Mouse (Mus musculus): ENCODE results near the gene Erbb2. TPM values are rescaled to one million over a fixed set of nuclear protein-coding genes. Genes with fewer than 3 reads are reported as not detected.
"Not testable (repeated sequence)": the region's sequence is repeated elsewhere in the genome, so short reads cannot be mapped to it uniquely, and the experiment has no call there.

Gene Erbb2
- 1 to 10 TPM; 2.4 TPM for total RNA-seq (2021)

DNA sequence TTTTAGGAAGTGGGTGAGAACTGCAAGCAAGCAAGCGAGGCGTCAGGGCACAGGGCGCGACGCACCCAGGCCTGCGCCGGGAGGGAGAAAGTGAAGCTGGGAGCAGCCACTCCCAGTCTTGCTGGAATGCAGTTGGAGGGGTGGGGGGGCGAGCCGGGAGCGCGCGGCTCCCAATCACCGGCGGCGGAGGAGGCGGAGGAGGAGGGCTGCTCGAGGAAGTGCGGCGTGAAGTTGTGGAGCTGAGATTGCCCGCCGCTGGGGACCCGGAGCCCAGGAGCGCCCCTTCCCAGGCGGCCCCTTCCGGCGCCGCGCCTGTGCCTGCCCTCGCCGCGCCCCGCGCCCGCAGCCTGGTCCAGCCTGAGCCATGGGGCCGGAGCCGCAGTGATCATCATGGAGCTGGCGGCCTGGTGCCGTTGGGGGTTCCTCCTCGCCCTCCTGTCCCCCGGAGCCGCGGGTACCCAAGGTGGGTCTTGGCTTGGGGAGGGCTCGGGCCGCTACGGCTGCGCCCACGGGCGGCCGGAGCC is at the start of gene Erbb2:
Erbb2 (plus strand) TSS at position 198 of the 524 bp plus-strand sequence.
- DNase-seq (ENCODE audit: extremely low spot score in 1 of 2, low spot score in 2 of 2): peak in 1 of 2 experiments; percentile 76
- intact Hi-C loops (cut with DNase I): no loop called here

DNA sequence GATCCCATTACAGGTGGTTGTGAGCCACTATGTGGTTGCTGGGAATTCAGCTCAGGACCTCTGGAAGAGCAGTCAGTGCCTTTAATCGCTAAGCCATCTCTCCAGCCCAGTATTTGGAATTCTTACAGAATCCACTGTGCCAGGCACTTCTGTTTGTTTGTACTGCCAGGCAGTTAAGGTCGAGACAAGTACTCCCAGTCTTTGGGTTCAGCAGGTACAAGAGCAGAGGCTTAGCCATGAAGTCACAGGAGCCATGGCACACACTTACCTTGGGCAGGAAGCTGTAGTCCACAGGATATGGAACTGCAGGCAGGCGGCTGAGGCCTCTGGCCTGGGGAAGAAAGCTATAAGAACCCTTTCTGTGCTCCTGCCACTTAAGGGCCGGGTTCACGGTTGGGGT is 48.5 kb upstream of the Erbb2 start:
- intact Hi-C loops (cut with DNase I): no loop called here
- DNase-seq (ENCODE audit: extremely low spot score in 1 of 2, low spot score in 2 of 2): no peak

DNA sequence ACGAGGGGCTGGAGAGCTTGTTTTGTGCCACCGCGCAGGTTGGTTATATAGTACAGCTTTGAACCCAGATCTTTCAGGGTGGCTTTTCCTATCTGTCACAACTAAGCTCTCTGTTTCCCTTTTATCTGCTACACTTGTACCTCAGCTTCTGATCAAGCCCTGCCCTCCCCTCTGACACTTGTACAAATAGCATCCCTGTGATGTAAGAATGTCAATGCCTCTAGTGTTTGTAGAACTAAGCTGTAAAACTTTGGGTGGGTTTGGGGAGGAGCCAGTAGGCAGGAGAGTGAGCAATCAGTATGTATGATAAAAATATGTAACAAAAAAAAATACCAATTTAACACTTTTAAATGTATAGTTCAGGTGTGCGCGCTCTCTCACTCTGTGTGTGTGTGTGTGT is 47.9 kb upstream of the Erbb2 start:
- intact Hi-C loops (cut with DNase I): no loop called here
- DNase-seq (ENCODE audit: extremely low spot score in 1 of 2, low spot score in 2 of 2): no peak

DNA sequence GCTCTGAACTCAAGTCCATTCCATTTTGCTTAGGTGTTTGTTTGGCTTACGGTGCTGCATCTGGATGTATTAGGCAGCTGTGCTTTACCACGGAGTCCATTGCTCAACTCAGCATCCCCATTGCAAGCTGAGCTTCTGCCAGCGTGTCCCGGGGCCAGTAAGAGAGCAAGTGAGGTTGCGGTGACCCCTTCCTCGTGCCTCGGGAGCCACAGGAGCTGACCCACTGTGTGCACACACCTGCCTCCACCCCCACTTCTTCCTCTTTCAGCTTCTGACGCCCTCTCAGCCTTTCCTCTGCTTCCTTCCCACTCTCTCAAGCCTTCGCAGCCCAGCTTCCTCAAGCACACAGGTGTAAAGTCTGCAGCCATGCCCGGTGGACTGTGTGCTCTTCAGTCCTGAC is 46.0 kb upstream of the Erbb2 start:
- intact Hi-C loops (cut with DNase I): no loop called here
- no peak for DNase-seq (ENCODE audit: extremely low spot score in 1 of 2, low spot score in 2 of 2)

DNA sequence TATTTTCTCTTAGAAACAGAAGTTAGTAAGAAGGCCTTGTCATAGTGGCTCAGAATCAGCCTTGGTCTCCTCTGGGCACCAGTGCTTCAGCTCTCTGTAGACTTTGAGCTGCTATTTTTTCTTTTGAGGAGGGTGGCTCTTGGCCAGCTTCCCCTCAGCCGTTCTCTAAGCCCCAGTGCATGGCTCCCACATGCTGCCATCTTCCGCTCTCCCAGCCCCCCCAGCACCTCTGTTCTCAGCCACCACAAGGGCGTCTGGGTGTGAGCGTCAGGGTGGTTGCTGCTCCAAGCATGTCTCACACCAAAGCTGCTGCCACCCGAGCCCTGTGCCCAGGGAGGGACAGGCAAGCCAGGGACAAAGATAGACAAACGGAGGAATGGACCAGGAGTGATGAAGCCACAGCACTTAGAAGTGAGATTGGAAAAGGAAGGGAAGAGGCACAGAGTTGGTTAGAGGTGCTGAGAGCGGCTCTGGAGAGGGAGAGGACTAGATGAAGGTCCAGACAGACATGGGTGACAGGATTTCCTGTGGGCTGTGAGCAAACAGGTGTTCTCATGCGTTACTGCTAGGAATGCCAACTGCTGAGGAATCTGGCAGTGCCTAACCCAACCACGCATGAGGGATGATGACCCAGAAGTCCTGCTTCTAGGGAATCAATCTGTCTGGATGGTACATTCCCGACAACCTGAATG is 45.0 kb upstream of the Erbb2 start:
- intact Hi-C loops (cut with DNase I): no loop called here
- DNase-seq (ENCODE audit: extremely low spot score in 1 of 2, low spot score in 2 of 2): peak; percentile 48 to 58

DNA sequence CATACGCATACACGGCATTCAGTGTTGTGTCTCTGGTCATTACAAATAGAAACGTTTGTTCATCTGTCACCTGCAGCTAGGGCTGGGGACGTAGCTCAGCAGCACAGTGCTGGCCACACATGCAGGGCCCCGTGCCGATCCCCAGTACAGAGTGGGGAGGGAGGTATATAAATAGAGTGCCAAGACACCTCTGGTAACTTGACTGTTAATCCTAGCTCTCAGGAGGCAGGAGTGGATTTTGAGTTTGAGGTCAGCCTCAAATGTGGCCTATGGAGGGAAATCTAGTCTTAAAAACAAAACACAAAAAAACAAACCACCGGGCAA is 44.4 kb upstream of the Erbb2 start:
- no peak for DNase-seq (ENCODE audit: extremely low spot score in 1 of 2, low spot score in 2 of 2)
- intact Hi-C loops (cut with DNase I): no loop called here

DNA sequence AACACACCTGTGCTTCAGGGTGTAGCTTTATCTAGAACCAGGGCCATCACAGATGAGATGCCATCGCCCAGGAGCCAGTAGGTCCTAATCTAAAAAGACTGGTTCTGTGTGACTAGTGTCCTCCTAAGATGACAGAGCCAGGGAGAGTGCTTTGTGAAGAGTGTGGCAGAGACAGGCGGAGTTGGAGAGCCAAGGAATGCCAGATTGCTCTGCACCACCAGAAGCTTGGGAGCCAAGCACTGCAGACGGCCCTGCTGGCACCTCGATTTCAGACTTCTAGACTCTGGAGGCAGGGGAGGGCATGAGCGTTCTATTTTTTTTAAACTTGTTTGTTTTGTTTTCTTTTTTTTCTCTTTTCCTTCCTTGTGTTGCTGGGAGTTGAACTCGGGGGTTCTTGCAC is 42.9 kb upstream of the Erbb2 start:
- intact Hi-C loops (cut with DNase I): no loop called here
- DNase-seq (ENCODE audit: extremely low spot score in 1 of 2, low spot score in 2 of 2): no peak

DNA sequence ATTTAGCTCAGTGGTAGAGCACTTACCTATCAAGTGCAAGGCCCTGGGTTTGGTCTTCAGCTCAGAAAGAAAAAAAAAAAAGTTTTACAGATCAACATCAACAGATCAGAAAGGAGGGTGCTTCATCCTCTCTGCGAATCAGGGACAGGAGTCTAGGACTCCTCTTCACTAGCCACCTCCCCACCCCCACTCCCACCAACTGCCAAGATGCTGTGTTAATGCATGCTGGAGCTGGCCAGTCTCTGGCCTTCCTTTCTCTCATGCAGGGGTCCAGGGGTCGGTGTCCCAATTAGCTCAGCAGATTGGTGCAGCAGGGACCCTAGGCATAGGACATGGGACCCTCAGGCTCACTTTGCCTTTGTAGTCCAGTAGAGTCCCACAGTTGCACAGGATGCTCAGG is 41.7 kb upstream of the Erbb2 start:
- DNase-seq (ENCODE audit: extremely low spot score in 1 of 2, low spot score in 2 of 2): no peak
- intact Hi-C loops (cut with DNase I): no loop called here

DNA sequence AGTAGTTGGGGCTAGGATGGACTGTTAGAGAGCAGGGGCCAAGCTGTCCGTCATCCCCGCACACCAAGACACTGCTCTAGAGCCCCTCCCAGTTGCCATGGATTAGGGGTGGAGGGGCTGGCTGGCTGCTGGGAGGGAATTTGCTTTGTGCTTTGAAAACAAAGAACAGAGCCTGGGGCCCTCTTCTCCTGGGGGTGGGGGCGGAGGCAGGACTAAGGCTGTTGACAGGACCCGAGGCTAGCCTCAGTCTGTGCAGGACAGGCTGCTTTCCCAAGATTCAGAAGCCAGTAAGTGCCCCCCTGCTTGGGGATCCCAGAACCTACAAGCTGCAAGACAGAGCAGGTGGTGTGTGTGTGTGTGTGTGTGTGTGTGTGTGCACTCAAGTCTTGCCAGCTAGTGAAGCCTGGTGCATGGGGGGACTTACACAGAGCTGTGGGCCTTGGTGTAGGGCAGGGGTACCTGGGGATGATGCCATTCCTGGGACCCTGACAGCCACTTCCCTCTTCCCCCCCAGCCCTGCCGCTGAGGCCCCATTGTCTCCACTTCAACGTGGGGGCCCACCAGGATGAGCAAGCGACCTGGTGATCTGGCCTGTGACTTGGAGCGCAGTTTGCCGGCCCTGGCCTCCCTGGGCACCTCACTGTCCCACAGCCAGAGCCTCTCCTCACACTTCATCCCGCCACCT is 40.6 kb upstream of the Erbb2 start:
- no peak for DNase-seq (ENCODE audit: extremely low spot score in 1 of 2, low spot score in 2 of 2)
- intact Hi-C loops (cut with DNase I): no loop called here

DNA sequence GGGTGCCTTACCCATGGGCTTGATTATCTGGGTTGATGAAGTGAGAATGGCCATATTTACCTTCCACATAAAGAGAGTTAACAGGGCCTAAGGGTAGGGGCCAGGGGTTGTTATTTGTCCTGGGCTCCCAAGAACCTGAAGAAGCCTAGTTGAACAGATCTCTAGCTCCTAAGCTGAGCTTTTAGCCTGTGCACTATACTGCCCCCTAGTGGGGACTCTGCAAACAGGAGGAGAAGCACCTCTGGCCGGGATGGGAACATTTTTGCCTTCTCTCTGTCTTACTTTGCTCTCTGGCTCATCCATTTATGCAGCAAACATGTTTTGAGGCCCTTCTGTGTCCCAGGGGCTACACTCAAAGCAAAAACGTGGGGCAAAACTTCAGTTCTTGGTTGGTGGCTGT is 39.9 kb upstream of the Erbb2 start:
- DNase-seq (ENCODE audit: extremely low spot score in 1 of 2, low spot score in 2 of 2): peak in 1 of 2 experiments; percentile 67
- intact Hi-C loops (cut with DNase I): no loop called here

DNA sequence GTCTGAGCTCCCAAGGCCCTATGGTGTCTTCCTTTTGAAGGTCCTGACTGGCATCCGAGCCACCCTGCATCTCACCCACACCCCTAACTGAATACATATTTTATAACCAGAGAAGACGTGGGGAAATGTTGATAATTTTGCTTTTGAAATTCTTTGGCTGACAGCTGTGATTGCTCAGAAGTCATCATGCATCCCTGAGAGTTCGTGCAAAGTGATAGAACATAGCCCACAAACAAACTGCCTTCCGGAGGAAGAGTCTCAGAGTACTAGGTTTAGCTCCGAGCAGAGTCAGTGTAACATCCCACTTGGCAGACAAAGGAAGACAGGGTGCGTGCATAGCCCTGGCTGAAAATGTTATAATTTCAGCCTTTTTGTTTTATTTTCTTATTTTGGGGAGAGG is 39.0 kb upstream of the Erbb2 start:
- DNase-seq (ENCODE audit: extremely low spot score in 1 of 2, low spot score in 2 of 2): no peak
- intact Hi-C loops (cut with DNase I): no loop called here

DNA sequence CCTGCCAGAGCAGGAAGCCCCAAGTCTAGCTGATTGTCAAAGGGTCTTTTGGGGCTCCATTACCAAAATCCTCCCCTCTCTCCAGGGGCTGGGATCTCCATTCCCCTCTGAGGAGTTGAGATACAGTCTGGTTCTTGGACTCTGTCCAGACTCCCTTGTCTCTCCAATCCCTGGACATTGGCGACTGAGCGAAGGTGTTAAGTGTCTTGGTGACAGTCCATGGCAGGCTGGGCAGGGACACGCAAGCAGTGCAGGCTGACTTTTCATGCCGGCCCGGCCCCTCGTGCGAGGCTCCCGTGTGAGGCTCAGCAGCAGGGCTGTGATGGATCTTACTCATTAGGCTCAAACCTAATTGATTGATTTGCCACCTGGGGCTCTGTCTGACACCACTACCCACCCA is 38.0 kb upstream of the Erbb2 start:
- DNase-seq (ENCODE audit: extremely low spot score in 1 of 2, low spot score in 2 of 2): no peak
- intact Hi-C loops (cut with DNase I): no loop called here

DNA sequence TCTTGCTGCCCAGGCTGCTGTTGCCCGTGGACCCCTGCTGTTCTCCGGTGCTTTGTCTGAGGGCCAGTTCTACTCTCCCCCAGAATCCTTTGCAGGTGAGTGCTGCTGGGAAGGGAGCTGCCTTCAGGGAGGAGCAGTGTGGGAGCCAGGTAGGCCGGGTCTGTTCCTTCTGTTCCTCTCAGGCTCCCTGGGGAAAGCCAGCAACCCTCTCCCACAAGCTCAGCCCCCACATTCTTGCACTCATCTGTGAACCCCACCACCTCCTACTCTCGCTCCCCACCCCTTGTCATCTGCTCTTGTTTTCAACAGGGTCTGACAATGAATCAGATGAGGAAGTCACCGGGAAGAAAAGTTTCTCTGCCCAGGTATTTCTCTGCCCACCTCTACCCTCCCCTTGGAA is 35.5 kb upstream of the Erbb2 start:
- intact Hi-C loops (cut with DNase I): no loop called here
- no peak for DNase-seq (ENCODE audit: extremely low spot score in 1 of 2, low spot score in 2 of 2)

DNA sequence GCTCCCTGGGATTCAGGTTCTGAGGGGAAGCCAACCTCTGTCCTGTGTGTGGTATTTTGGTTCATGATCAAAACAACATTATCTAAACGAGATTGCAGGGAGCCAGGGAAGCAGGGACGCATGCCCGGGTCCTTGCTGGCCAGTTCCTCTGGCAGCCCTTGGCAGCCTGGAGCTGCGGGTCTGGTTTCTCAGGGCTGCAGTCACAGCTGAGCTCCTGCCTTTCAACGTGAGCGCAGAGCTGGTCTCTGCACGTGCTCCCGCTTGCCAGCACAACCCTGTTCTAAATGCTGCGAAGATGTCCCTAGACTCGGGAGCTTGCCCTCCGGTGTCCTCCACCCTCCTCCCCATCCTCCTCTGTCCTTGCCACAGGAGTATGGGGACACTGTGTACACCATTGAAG is 34.5 kb upstream of the Erbb2 start:
- no peak for DNase-seq (ENCODE audit: extremely low spot score in 1 of 2, low spot score in 2 of 2)
- intact Hi-C loops (cut with DNase I): no loop called here

DNA sequence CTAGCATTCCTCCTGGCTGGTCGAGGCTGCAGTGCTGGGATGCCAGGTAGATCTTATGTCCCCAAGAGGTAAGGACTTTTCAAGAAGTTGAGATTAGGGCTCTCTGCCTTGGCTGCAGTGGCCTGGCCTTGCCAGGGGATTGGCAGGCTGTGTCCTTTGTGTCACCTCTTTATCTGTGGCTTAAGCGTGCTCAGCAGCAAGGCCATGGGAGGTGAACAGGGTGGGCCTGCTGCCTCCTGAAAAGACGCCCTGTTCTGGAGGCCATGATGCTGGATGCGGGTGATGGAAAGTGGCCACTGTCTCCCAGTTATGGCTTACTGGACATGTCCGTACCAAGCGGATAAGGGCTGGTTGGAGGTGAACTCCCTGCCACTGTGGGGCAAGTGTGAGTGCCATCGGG is 32.9 kb upstream of the Erbb2 start:
- intact Hi-C loops (cut with DNase I): no loop called here

DNA sequence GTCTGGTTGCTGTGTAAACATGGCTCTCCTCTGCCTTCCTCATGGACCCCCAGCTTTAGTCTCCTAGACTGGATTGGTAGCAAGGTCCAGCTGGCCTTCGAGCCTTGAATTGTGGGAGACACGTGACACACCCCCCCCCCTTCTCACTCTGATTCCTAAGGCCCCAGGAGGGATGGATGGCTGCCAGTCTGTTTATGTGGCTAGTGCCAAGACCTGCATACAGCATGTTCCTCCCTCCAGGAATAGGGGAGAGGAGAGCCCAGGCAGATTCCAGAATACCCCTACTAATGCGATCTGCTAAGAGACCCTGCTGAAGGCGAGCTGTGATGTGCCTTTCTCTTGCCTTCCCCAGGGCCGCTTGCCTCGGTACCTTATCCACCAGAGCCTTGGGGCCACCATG is 32.2 kb upstream of the Erbb2 start:
- intact Hi-C loops (cut with DNase I): no loop called here
- no peak for DNase-seq (ENCODE audit: extremely low spot score in 1 of 2, low spot score in 2 of 2)

More for the DNA sequence above, 32.9 kb upstream of the Erbb2 start:
- DNase-seq (ENCODE audit: extremely low spot score in 1 of 2, low spot score in 2 of 2): no peak

DNA sequence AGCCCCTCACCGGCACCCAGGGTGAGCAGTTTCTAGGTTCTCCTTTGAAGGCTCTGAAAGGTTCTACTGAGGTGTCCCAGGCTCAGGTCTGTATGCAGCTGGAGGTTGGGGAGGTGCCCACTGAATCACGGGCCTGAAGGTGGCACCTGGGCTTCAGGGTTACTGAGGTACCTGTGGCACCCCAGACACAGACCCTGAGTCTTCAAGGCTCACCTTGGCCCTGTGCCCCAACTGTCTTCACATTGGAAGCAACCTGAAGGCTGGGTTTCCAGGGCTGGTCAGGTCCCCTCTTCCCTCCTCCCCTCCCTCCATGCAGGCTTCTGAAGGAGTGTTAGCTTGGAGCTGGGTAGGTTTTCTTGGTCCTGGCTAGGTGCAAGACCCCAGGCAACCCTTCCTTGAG is 30.6 kb upstream of the Erbb2 start:
- no peak for DNase-seq (ENCODE audit: extremely low spot score in 1 of 2, low spot score in 2 of 2)
- intact Hi-C loops (cut with DNase I): no loop called here

DNA sequence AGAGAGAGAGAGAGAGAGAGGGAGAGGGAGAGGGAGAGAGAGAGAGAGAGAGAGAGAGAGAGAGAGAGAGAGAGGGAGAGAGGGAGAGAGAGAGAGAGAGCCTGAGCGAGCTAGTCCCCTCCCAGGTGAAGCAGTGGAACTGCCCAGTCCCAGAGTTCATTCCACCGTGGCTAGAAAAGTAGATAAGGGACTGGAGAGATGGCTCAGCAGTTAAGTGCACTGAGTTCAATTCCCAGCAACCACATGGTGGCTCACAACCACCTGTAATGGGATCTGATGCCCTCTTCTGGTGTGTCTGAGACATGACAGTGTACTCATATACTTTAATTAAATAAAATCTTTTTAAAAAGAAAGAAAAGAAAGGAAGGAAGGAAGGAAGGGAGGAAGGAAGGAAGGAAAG is 29.9 kb upstream of the Erbb2 start:
- intact Hi-C loops (cut with DNase I); DNase-seq (ENCODE audit: extremely low spot score in 1 of 2, low spot score in 2 of 2): not testable (repeated sequence)

DNA sequence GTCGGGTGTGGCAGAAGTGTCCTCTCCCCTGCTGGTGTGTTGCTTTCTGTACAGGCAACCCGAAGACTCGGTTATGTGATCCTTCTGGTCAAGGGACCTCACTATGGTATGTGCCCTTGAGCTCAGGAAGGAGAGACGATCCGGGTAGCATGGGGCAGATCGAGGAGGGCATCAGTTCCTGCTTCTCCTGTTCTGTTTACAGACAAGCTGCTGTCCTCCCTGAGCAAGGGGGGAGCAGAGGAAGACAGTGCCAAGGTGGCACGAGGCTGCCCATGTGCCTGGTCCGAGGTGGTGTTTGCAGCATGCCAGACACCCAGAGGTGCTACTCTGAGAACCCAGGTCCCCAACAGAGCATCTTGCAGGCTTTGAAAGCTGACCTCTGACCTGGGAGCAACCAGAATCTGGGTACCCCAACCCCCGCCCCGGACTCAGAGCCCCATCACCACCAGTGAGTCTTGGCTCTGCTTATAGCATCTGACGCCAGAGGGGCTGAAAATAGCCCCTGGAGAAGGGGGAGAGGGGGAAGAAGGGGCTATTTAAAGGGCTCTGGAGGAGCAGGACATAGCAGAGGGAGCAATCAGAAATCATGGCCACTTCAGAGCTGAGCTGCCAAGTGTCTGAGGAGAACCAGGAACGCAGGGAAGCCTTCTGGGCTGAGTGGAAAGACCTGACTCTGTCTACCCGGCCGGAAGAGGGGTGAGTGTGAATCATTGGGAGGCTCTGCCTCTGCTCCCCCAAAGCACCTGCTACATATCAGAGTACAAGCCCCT is 28.8 kb upstream of the Erbb2 start, which contains the start of gene Tcap:
Tcap (plus strand) TSS at position 551 of the 770 bp plus-strand sequence.
- intact Hi-C loops (cut with DNase I): no loop called here
- DNase-seq (ENCODE audit: extremely low spot score in 1 of 2, low spot score in 2 of 2): no peak

DNA sequence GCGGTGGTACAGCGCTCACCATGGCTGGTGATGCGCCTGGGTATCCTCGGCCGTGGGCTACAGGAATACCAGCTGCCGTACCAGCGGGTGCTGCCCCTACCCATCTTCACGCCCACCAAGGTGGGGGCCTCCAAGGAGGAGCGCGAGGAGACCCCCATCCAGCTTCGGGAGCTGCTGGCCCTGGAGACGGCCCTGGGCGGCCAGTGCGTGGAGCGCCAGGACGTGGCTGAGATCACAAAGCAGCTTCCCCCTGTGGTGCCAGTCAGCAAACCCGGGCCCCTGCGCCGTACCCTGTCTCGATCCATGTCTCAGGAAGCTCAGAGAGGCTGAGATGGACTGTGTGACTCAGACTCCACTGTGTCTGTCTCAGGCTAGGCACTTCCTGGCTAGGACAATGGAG is 28.1 kb upstream of the Erbb2 start:
- intact Hi-C loops (cut with DNase I): no loop called here
- no peak for DNase-seq (ENCODE audit: extremely low spot score in 1 of 2, low spot score in 2 of 2)

All from left cerebral cortex, postnatal 10 days (tissue).